Mouse (Mus musculus) kidney, adult 2 months (tissue): ENCODE measurements around the gene Gimap7.

Experiments used
- CTCF ChIP-seq: fragments of 200-500 bp; conservative IDR thresholded peaks from 2 replicates; pipeline ENCODE4 v1.5.1; 2011; ENCODE audit warnings: low read depth, mild to moderate bottlenecking, control low read depth, low read length, moderate library complexity, mixed read lengths; ENCODE audit not compliant: insufficient read depth, insufficient read length
- POLR2A ChIP-seq: fragments of 200-500 bp; IDR thresholded peaks from one replicate; pipeline ENCODE4 v1.6.1; 2011; ENCODE audit warnings: low read depth, low read length, control low read depth

DNA sequence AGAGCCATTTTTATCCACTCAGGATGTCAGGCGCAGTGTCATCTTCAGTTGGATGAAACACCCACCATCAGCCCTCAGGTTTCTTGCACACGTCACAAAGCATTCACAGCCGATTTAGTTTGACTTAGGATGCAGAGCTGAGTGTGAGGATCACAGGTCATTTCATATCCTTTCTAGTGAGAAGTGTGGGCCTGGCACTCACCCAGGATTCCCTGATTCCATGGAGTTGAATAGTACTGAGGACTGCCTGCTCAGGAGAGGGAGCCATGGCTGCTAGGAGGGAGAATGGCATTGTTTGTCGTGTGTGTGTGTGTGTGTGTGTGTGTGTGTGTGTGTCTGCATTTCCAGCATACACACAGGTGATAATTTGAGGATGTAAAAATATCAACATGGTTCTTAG lies 1.9 kb downstream of the Gimap7 start:
- TF ChIP-seq POLR2A: no peak
- TF ChIP-seq CTCF: no peak
